Mouse (Mus musculus): ENCODE measurements around the gene Frem1.

GRCm38 (mm10) chr4:82876656-82877055, 175.5 kb downstream of the Frem1 start:
- TF ChIP-seq CTCF (IDR thresholded peaks at IDR 0.05; ENCODE audit: low read depth): no peak
- no peak for TF ChIP-seq EP300 (IDR thresholded peaks at IDR 0.05; ENCODE audit: low read depth)

Measured in liver, postnatal 0 days (tissue).